Mouse (Mus musculus): Measurements from ENCODE around the gene Slc27a1. TPM values are rescaled to one million over a fixed set of nuclear protein-coding genes. Genes with fewer than 3 reads are reported as not detected.
A peak's percentile ranks its signal among the peaks of the same experiment; 100 is the strongest.

The Slc27a1 gene
- total and polyA plus RNA-seq, 3 experiments = 0.33 TPM; not detected in 2

DNA sequence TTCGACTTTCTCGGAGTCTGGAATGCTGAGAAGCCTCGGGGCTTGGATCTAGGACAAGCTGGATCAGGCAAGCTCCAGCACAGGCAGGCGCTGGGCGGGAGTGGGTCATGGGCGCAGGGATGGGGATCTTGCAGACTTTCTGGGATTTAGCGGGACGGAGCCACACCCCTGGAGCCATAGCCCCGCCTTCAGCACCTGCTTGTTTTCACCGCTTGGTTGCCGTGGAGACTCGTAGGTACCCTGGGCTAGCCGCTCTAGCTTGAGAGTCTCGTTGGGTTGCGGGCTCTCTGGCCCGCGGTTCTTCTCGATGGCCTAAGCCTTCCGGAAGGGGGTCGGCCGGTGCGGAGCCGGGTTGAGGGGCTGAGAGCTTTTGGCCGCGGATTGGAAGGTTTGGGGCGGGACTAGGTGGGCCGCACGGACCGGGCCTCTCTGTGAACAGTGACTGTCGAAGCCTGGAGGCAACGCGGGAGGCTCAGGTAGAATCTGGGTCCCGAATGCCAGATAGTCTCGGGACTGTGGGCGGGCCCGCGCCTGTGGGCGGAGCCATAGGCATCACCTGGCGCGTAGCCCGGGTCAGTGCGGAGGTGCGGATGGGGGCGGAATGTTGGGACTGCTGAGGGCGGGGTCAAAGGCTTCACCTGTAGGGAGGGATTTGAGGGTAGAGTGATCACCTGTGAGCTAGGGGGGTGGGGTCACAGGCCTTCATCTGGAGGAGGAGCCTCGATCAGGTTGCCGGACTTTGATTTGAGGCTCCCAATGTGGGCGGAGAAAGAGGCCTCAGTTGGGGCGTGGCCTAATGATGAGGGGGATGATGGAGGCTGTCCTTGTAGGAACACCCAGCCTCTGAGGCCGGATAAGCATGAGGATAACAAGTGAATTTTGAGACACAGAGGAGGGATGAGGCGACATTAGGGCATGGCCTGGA is 946 bp downstream of the Slc27a1 start:
- peaks cover 72% of the 10 kb centered on the region for H3K27me3 ChIP-seq (ENCODE audit: insufficient read depth, low read length)
- ATAC-seq (ENCODE audit: extremely low read depth, insufficient number of reproducible peaks, low FRiP score, poor library complexity, severe bottlenecking) = no peak

GRCm38 (mm10) chr8:71570291-71570954 is 1.7 kb downstream of the Slc27a1 start:
- Histone ChIP-seq H3K4me1 (ENCODE audit: insufficient read depth, low read depth, low read length) (peaks cover 14% of the 10 kb centered on the region; the same call in 1 of the 2 replicates), H3K9me3 (replicated peaks) (no peaks in the 10 kb centered on the region), H3K36me3 (replicated peaks) (no peaks in the 10 kb centered on the region), H3K27me3 (ENCODE audit: insufficient read depth, low read length) (peaks cover 70% of the 10 kb centered on the region), H3K4me3 (ENCODE audit: low read depth, low read length) (peak overlapping the region; percentile 51; the same call in 1 of the 2 replicates)
- no peak for TF ChIP-seq POLR2AphosphoS5 (IDR thresholded peaks at IDR 0.05; ENCODE audit: insufficient replicate concordance, low read depth, low read length)
- ATAC-seq (ENCODE audit: extremely low read depth, insufficient number of reproducible peaks, low FRiP score, poor library complexity, severe bottlenecking) (no peak), DNase-seq (ENCODE audit: low spot score) (no peak)

More for the DNA sequence above, 946 bp downstream of the Slc27a1 start:
- peak overlapping the region; percentile 47; the same call in 1 of the 2 replicates for H3K4me3 ChIP-seq (ENCODE audit: low read depth, low read length)
- TF ChIP-seq GATA1 (IDR thresholded peaks at IDR 0.05; ENCODE audit: borderline replicate concordance, low read length) (no peak), GATA2 (IDR thresholded peaks at IDR 0.05; ENCODE audit: borderline replicate concordance, low read depth, low read length) (no peak), TAL1 (conservative IDR thresholded peaks at IDR 0.05; ENCODE audit: low read depth, low read length) (no peak), POLR2AphosphoS5 (IDR thresholded peaks at IDR 0.05; ENCODE audit: insufficient replicate concordance, low read depth, low read length) (no peak)
- peaks cover 14% of the 10 kb centered on the region; the same call in 1 of the 2 replicates for H3K4me1 ChIP-seq (ENCODE audit: insufficient read depth, low read depth, low read length)
- H3K36me3 ChIP-seq (replicated peaks) = no peaks in the 10 kb centered on the region
- H3K9me3 ChIP-seq (replicated peaks) = no peaks in the 10 kb centered on the region
- DNase-seq (ENCODE audit: low spot score) = no peak

GRCm38 (mm10) chr8:71572077-71572476 is 3.4 kb downstream of the Slc27a1 start:
- Histone ChIP-seq H3K4me1 (ENCODE audit: insufficient read depth, low read depth, low read length) (peaks cover 14% of the 10 kb centered on the region; the same call in 1 of the 2 replicates), H3K27me3 (ENCODE audit: insufficient read depth, low read length) (peaks cover 63% of the 10 kb centered on the region), H3K36me3 (replicated peaks) (no peaks in the 10 kb centered on the region), H3K4me3 (ENCODE audit: low read depth, low read length) (no peak overlapping the region), H3K9me3 (replicated peaks) (no peaks in the 10 kb centered on the region)
- no peak for ATAC-seq (ENCODE audit: extremely low read depth, insufficient number of reproducible peaks, low FRiP score, poor library complexity, severe bottlenecking)
- no peak for DNase-seq (ENCODE audit: low spot score)
- TF ChIP-seq CTCF (IDR thresholded peaks at IDR 0.05; ENCODE audit: low read depth, low read length) = no peak
- TF ChIP-seq POLR2AphosphoS5 (IDR thresholded peaks at IDR 0.05; ENCODE audit: insufficient replicate concordance, low read depth, low read length) = no peak
- TF ChIP-seq GATA1 (IDR thresholded peaks at IDR 0.05; ENCODE audit: borderline replicate concordance, low read length) = no peak
- no peak for TF ChIP-seq GATA2 (IDR thresholded peaks at IDR 0.05; ENCODE audit: borderline replicate concordance, low read depth, low read length)

DNA sequence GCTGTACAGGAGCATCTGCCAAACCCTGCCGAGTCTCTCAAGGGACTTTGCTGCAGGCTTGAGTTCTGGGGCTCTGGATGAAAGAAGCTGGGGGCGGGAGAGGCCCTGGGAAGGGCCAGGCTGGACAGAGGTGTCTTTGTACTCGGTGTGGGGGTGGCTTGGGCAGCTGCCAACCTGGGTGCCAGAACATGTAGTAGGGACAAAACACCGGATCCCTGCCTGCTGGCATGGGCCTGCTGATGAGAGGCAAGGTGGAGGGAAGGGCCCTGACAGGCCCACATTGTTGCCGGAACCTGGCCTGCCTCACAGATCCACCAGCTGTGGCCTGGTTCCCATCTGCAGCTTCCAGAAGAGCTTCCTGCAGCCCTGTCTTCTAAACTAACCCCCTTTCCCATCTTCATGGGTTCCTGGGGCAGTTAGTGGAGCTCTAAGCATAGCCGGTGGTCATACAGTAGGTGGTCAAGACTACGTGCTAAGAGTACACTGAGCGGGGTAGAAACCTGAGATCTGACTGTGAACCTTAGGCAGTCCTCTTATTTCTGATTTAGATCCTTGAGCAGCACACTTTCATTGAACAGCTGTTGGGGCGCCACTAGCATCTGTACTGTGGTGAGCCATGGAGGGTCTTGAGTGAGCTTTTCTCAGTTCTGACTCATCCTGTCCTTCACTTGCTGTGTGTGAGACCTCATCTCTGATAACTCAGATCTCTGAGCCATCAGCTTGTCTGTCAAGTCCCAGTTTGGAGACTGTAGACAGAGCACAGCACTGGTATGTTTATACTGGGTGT is 4.4 kb downstream of the Slc27a1 start:
- ATAC-seq (ENCODE audit: extremely low read depth, insufficient number of reproducible peaks, low FRiP score, poor library complexity, severe bottlenecking) (no peak), DNase-seq (ENCODE audit: low spot score) (no peak)
- H3K9me3 ChIP-seq (replicated peaks) = no peaks in the 10 kb centered on the region
- no peaks in the 10 kb centered on the region for H3K36me3 ChIP-seq (replicated peaks)
- H3K4me3 ChIP-seq (ENCODE audit: low read depth, low read length) = no peak overlapping the region
- TF ChIP-seq GATA1 (IDR thresholded peaks at IDR 0.05; ENCODE audit: borderline replicate concordance, low read length) (no peak), POLR2AphosphoS5 (IDR thresholded peaks at IDR 0.05; ENCODE audit: insufficient replicate concordance, low read depth, low read length) (no peak), GATA2 (IDR thresholded peaks at IDR 0.05; ENCODE audit: borderline replicate concordance, low read depth, low read length) (no peak), TAL1 (conservative IDR thresholded peaks at IDR 0.05; ENCODE audit: low read depth, low read length) (no peak), CTCF (IDR thresholded peaks at IDR 0.05; ENCODE audit: low read depth, low read length) (no peak)
- H3K27me3 ChIP-seq (ENCODE audit: insufficient read depth, low read length) = peaks cover 58% of the 10 kb centered on the region
- peaks cover 14% of the 10 kb centered on the region; the same call in 1 of the 2 replicates for H3K4me1 ChIP-seq (ENCODE audit: insufficient read depth, low read depth, low read length)

DNA sequence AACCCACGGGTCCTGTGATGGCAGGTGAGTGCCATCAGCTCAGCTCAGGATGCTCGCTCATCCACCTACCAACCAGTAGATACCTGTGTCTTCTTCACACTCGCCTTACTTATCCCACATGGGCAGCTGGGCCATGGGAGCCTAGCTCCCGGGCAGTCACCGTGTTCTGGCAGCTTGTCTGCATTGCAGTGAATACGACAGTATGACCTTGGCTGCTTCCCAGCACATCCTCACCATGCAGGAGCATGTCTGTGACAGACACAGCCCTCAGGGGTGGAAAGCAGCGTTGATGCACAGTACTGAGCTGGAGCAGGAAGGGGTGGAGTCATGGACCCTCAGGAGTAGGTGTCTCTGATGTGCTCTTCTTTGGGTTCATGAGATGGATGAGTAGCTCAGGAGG is 5.7 kb downstream of the Slc27a1 start:
- H3K4me3 ChIP-seq (ENCODE audit: low read depth, low read length) = peak overlapping the region; percentile 4; the same call in 1 of the 2 replicates
- H3K4me1 ChIP-seq (ENCODE audit: insufficient read depth, low read depth, low read length) = peaks cover 12% of the 10 kb centered on the region; the same call in 1 of the 2 replicates
- no peak for ATAC-seq (ENCODE audit: extremely low read depth, insufficient number of reproducible peaks, low FRiP score, poor library complexity, severe bottlenecking)
- TF ChIP-seq TAL1 (conservative IDR thresholded peaks at IDR 0.05; ENCODE audit: low read depth, low read length) (no peak), CTCF (IDR thresholded peaks at IDR 0.05; ENCODE audit: low read depth, low read length) (no peak), GATA1 (IDR thresholded peaks at IDR 0.05; ENCODE audit: borderline replicate concordance, low read length) (no peak), POLR2AphosphoS5 (IDR thresholded peaks at IDR 0.05; ENCODE audit: insufficient replicate concordance, low read depth, low read length) (no peak), GATA2 (IDR thresholded peaks at IDR 0.05; ENCODE audit: borderline replicate concordance, low read depth, low read length) (no peak)
- H3K9me3 ChIP-seq (replicated peaks) = no peaks in the 10 kb centered on the region
- H3K27me3 ChIP-seq (ENCODE audit: insufficient read depth, low read length) = peaks cover 57% of the 10 kb centered on the region
- no peaks in the 10 kb centered on the region for H3K36me3 ChIP-seq (replicated peaks)
- DNase-seq (ENCODE audit: low spot score) = no peak

All from G1E (cell line).